27 mouse cellular contexts compared by ENCODE assay signal in genomic region chr16:18419603-18420026, GRCm38 (mm10). TPM values are rescaled to one million over a fixed set of nuclear protein-coding genes. Genes with fewer than 3 reads are reported as not detected.
A peak's percentile ranks its signal among the peaks of the same experiment; 100 is the strongest.
DNase-seq lines count a peak whose midpoint lies in the region; ATAC-seq and TF ChIP-seq lines count a peak whose summit lies in the region.
"Had no signal": no experiment of that assay in that cellular context is flagged by ENCODE, and none has a peak within 500 bp of the region (broad histone marks: within the 10 kb centered on the region; RNA-seq: fewer than 3 reads in every experiment).

No protein-coding gene starts in this region.

- peak; percentile 55 for TF ChIP-seq EP300 in liver, embryonic 14.5 days (IDR thresholded peaks at IDR 0.05; ENCODE audit: low read depth)

- no peak overlapping the region for H3K4me3 ChIP-seq in heart, embryonic 10.5 days
- no peak overlapping the region for H3K4me3 ChIP-seq in bone marrow, adult 2 months (replicated peaks; ENCODE audit: control insufficient read depth, low read depth, low read length)
- peak overlapping the region in 1 of 2 experiments; percentile 18; a peak in 1 of 4 replicates for H3K4me3 ChIP-seq in liver, embryonic 14.5 days (ENCODE audit: insufficient read depth in 1 of 2, low read depth in 2 of 2, low read length in 2 of 2)
- H3K4me3 ChIP-seq in midbrain, embryonic 10.5 days = no peak overlapping the region
- H3K4me3 ChIP-seq: forebrain, embryonic 13.5 days; hindbrain, embryonic 12.5 days; neural tube, embryonic 15.5 days; stomach, embryonic 15.5 days had no signal

- WGBS in heart, embryonic 10.5 days = 67% methylated on average over 1 of the region's 1 CpGs
- 0% methylated on average over 1 of the region's 1 CpGs for WGBS in bone marrow, adult 2 months
- WGBS in liver, embryonic 14.5 days (ENCODE audit: insufficient replicate concordance) = 10% methylated on average over 1 of the region's 1 CpGs
- 79% methylated on average over 1 of the region's 1 CpGs for WGBS in midbrain, embryonic 10.5 days

- H3K27me3 ChIP-seq in heart, embryonic 10.5 days (ENCODE audit: insufficient read depth, poor library complexity, severe bottlenecking) = no peaks in the 10 kb centered on the region
- no peaks in the 10 kb centered on the region for H3K27me3 ChIP-seq in liver, embryonic 14.5 days (ENCODE audit: control insufficient read depth, insufficient read depth, low read length)
- H3K27me3 ChIP-seq in midbrain, embryonic 10.5 days (ENCODE audit: low read depth, poor library complexity, severe bottlenecking) = no peaks in the 10 kb centered on the region
- H3K27me3 ChIP-seq: forebrain, embryonic 13.5 days; hindbrain, embryonic 12.5 days; neural tube, embryonic 15.5 days; stomach, embryonic 15.5 days had no signal

- H3K27ac ChIP-seq in heart, embryonic 10.5 days = no peak overlapping the region
- H3K27ac ChIP-seq in bone marrow, adult 2 months (ENCODE audit: control insufficient read depth, insufficient read depth, low read depth, low read length, poor library complexity) = peak overlapping the region; percentile 57; the same call in 1 of the 2 replicates
- peak overlapping the region; percentile 72 for H3K27ac ChIP-seq in liver, embryonic 14.5 days
- no peak overlapping the region for H3K27ac ChIP-seq in midbrain, embryonic 10.5 days (replicated peaks)
- H3K27ac ChIP-seq: forebrain, embryonic 13.5 days; hindbrain, embryonic 12.5 days; neural tube, embryonic 15.5 days; stomach, embryonic 15.5 days had no signal

- peak; percentile 70 for ATAC-seq in liver, embryonic 14.5 days (ENCODE audit: insufficient read depth)
- ATAC-seq in megakaryocyte, adult 5-6 weeks (ENCODE audit: poor library complexity, severe bottlenecking) = 0 out of 2 replicates have a peak, but pooled peaks have one; percentile 25
- ATAC-seq: forebrain, embryonic 13.5 days; intestine, embryonic 16.5 days had no signal

- peak; percentile 80 for DNase-seq in heart, adult 11 months
- no peak for DNase-seq in heart, embryonic 10.5 days (ENCODE audit: low spot score)
- peak in 2 of 3 experiments; percentile 35 to 47 for DNase-seq in liver, embryonic 14.5 days (ENCODE audit: low read depth in 3 of 3, low spot score in 3 of 3)
- DNase-seq in adrenal gland, adult (ENCODE audit: inconsistent age in 2 of 2, low spot score in 1 of 2) = no peak
- no peak for DNase-seq in midbrain, embryonic 10.5 days (ENCODE audit: low spot score)
- no peak for DNase-seq in testis, postnatal 14 days (ENCODE audit: low spot score)
- DNase-seq: adrenal gland, postnatal 10 days; cerebellum, adult 11-12 months; cerebellum, adult 9-11 months; gastrocnemius, postnatal 10 days; heart, postnatal 36 days; kidney, adult 8-10 months; kidney, postnatal 10 days; layer of hippocampus, adult 9-11 months; lung, adult 18-20 months; lung, postnatal 10 days; midbrain, embryonic 14.5 days; right cerebral cortex, postnatal 25 days; thymus, postnatal 14 days had no signal

- peaks cover 63% of the 10 kb centered on the region for H3K36me3 ChIP-seq in heart, embryonic 10.5 days
- H3K36me3 ChIP-seq in liver, embryonic 14.5 days (replicated peaks; ENCODE audit: control insufficient read depth, insufficient read depth, low read depth) = peaks cover 58% of the 10 kb centered on the region
- peaks cover 61% of the 10 kb centered on the region for H3K36me3 ChIP-seq in midbrain, embryonic 10.5 days

- H3K4me2 ChIP-seq in liver, embryonic 14.5 days (ENCODE audit: low read depth) = peak overlapping the region; percentile 58
- H3K4me2 ChIP-seq: forebrain, embryonic 13.5 days; heart, embryonic 11.5 days; hindbrain, embryonic 12.5 days; neural tube, embryonic 15.5 days; stomach, embryonic 15.5 days had no signal

- no peak for TF ChIP-seq CTCF in bone marrow, adult 2 months (IDR thresholded peaks at IDR 0.05; ENCODE audit: control insufficient read depth, insufficient read depth, low read length)
- no peak for TF ChIP-seq CTCF in liver, embryonic 14.5 days (IDR thresholded peaks at IDR 0.05; ENCODE audit: low read depth)

- no peak for TF ChIP-seq POLR2A in bone marrow, adult 2 months (IDR thresholded peaks at IDR 0.05; ENCODE audit: borderline replicate concordance, control insufficient read depth, low read depth, low read length)

- no peaks in the 10 kb centered on the region for H3K9me3 ChIP-seq in heart, embryonic 10.5 days
- H3K9me3 ChIP-seq in liver, embryonic 14.5 days (ENCODE audit: control insufficient read depth, low read length) = no peaks in the 10 kb centered on the region
- no peaks in the 10 kb centered on the region for H3K9me3 ChIP-seq in midbrain, embryonic 10.5 days (replicated peaks)
- H3K9me3 ChIP-seq: forebrain, embryonic 13.5 days; hindbrain, embryonic 12.5 days; neural tube, embryonic 15.5 days; stomach, embryonic 15.5 days had no signal

- H3K9ac ChIP-seq in liver, embryonic 14.5 days (replicated peaks) = peak overlapping the region; percentile 50
- H3K9ac ChIP-seq: forebrain, embryonic 13.5 days; hindbrain, embryonic 12.5 days; neural tube, embryonic 15.5 days; stomach, embryonic 15.5 days had no signal

- H3K4me1 ChIP-seq in heart, embryonic 10.5 days = peaks cover 37% of the 10 kb centered on the region
- peaks cover 4% of the 10 kb centered on the region for H3K4me1 ChIP-seq in bone marrow, adult 2 months (ENCODE audit: control insufficient read depth, insufficient read depth, low read length)
- peaks cover 27 to 38% of the 10 kb centered on the region in 2 experiments for H3K4me1 ChIP-seq in liver, embryonic 14.5 days (replicated peaks; ENCODE audit: control insufficient read depth in 2 of 2, insufficient read depth in 2 of 2, low read length in 1 of 2)
- peaks cover 9% of the 10 kb centered on the region for H3K4me1 ChIP-seq in midbrain, embryonic 10.5 days

RNA-seq across cellular contexts. Expression of gene Txnrd2, which starts 6.6 kb away (rescaled TPM):
- 40.1 and 47.7 TPM in 2 replicates for polyA plus RNA-seq in heart, embryonic 10.5 days (2016; fragmentation: Nextera tagmentation; extraction: Ambion mirVana)
- polyA plus RNA-seq in bone marrow, adult 2 months (2011; ENCODE audit: insufficient read depth, insufficient read length, low replicate concordance, missing spikeins) = 66.6 and 86.0 TPM in 2 replicates
- polyA plus RNA-seq in liver, embryonic 14.5 days (2012; rRNA removed) = 79.9 and 113 TPM in 2 replicates
- 110 and 112 TPM in 2 replicates for polyA plus RNA-seq in liver, embryonic 14.5 days (2014; fragmentation: Nextera tagmentation; extraction: Ambion mirVana)
- 10.3 and 11.8 TPM in 2 replicates for total RNA-seq in megakaryocyte, adult 5-6 weeks (2015)
- 7.0 and 9.3 TPM in 2 replicates for total RNA-seq in megakaryocyte, adult 5-6 weeks (2017)
- polyA plus RNA-seq in midbrain, embryonic 10.5 days (2016; fragmentation: Nextera tagmentation; extraction: Ambion mirVana) = 30.6 and 30.7 TPM in 2 replicates

RNA-seq across cellular contexts. Expression of gene Comt, which starts 7.0 kb away (rescaled TPM):
- polyA plus RNA-seq in heart, embryonic 10.5 days (2016; fragmentation: Nextera tagmentation; extraction: Ambion mirVana) = 83.5 and 102 TPM in 2 replicates
- 40.6 and 53.8 TPM in 2 replicates for polyA plus RNA-seq in bone marrow, adult 2 months (2011; ENCODE audit: insufficient read depth, insufficient read length, low replicate concordance, missing spikeins)
- 73.8 and 84.7 TPM in 2 replicates for polyA plus RNA-seq in liver, embryonic 14.5 days (2012; rRNA removed)
- polyA plus RNA-seq in liver, embryonic 14.5 days (2014; fragmentation: Nextera tagmentation; extraction: Ambion mirVana) = 69.8 and 80.4 TPM in 2 replicates
- 37.8 and 40.8 TPM in 2 replicates for total RNA-seq in megakaryocyte, adult 5-6 weeks (2015)
- 40.1 and 43.8 TPM in 2 replicates for total RNA-seq in megakaryocyte, adult 5-6 weeks (2017)
- 62.0 and 66.0 TPM in 2 replicates for polyA plus RNA-seq in midbrain, embryonic 10.5 days (2016; fragmentation: Nextera tagmentation; extraction: Ambion mirVana)

Comparison
In these comparisons a context has a peak if more than half of its experiments do, and no peak if none do; other contexts are left out.
1. DNase-seq: peak in heart, adult 11 months (single experiment) and liver, embryonic 14.5 days (2 of 3); none in heart, embryonic 10.5 days (single experiment), adrenal gland, adult (0 of 2), midbrain, embryonic 10.5 days (single experiment) and testis, postnatal 14 days (single experiment).
2. H3K27ac ChIP-seq: peak in bone marrow, adult 2 months (single experiment) and liver, embryonic 14.5 days (single experiment); none in heart, embryonic 10.5 days (single experiment) and midbrain, embryonic 10.5 days (single experiment).